17 mouse cellular contexts compared by ENCODE assay signal in the genomic region with DNA sequence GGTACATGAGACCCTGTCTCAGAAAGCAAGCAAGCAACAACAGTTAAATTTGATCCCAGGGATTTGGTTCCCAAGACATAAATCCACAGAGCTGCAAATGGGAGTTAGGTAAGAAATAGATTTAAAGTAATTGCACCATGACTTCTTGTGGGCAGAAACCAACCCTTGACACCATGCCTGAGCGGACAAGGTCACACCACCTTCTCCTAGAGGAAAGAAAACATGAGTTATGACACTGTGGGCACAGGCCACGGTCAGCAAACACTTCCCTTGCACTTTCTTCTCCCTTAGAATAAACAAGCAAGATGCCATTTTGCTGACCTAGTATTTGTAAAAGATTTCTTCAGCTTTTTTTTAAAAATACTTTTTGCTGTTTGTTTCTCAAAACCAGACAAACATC.
A peak's percentile ranks its signal among the peaks of the same experiment; 100 is the strongest.
DNase-seq lines count a peak whose midpoint lies in the region; ATAC-seq lines count a peak whose summit lies in the region.
"Had no signal": no experiment of that assay in that cellular context is flagged by ENCODE, and none has a peak within 500 bp of the region (broad histone marks: within the 10 kb centered on the region; RNA-seq: fewer than 3 reads in every experiment).

No protein-coding gene starts in this region.

- no peak for DNase-seq in heart, postnatal 25 days (ENCODE audit: low spot score)
- peak; percentile 35 to 46 for DNase-seq in adrenal gland, postnatal 36 days
- peak; percentile 60 for DNase-seq in lung, postnatal 36 days
- no peak for DNase-seq in urinary bladder, postnatal 36 days (ENCODE audit: low spot score in 2 of 2)
- no peak for DNase-seq in retina, postnatal 1 day
- DNase-seq: cerebellum, adult 11 months; thymus, postnatal 14 days had no signal

- WGBS in heart, embryonic 16.5 days = 56% methylated on average over 2 of the region's 2 CpGs
- 21% methylated on average over 2 of the region's 2 CpGs for WGBS in kidney, embryonic 16.5 days

- peak overlapping the region; percentile 37; the same call in 1 of the 2 replicates for H3K27ac ChIP-seq in heart, embryonic 16.5 days (ENCODE audit: low read length)
- peak overlapping the region; percentile 49; the same call in 1 of the 2 replicates for H3K27ac ChIP-seq in kidney, embryonic 16.5 days (ENCODE audit: low read length)
- H3K27ac ChIP-seq: forebrain, embryonic 13.5 days; heart, adult 2 months; hindbrain, embryonic 15.5 days; stomach, embryonic 15.5 days had no signal

- no peaks in the 10 kb centered on the region for H3K27me3 ChIP-seq in heart, embryonic 16.5 days (ENCODE audit: control insufficient read depth, insufficient read depth, low read length)
- H3K27me3 ChIP-seq in kidney, embryonic 16.5 days (ENCODE audit: insufficient read depth, low read length) = no peaks in the 10 kb centered on the region
- H3K27me3 ChIP-seq: forebrain, embryonic 13.5 days; hindbrain, embryonic 15.5 days; stomach, embryonic 15.5 days had no signal

- H3K36me3 ChIP-seq in heart, embryonic 16.5 days (ENCODE audit: control insufficient read depth, insufficient read depth) = no peaks in the 10 kb centered on the region
- no peaks in the 10 kb centered on the region for H3K36me3 ChIP-seq in kidney, embryonic 16.5 days (ENCODE audit: insufficient read depth, low read length)
- H3K36me3 ChIP-seq: G1E; hindbrain, embryonic 15.5 days; stomach, embryonic 15.5 days had no signal

- H3K4me1 ChIP-seq in heart, embryonic 16.5 days (ENCODE audit: control insufficient read depth, insufficient read depth, low read length) = peaks cover 12% of the 10 kb centered on the region
- 0 out of 2 replicates have a peak, but pooled peaks cover 5% of the 10 kb centered on the region for H3K4me1 ChIP-seq in kidney, embryonic 16.5 days (ENCODE audit: insufficient read depth, low read length)
- H3K4me1 ChIP-seq: hindbrain, embryonic 15.5 days; stomach, embryonic 15.5 days had no signal

- no peak overlapping the region for H3K9ac ChIP-seq in heart, embryonic 16.5 days (ENCODE audit: low read length)
- no peak overlapping the region for H3K9ac ChIP-seq in kidney, embryonic 16.5 days (replicated peaks; ENCODE audit: low read length)
- H3K9ac ChIP-seq: forebrain, embryonic 13.5 days; hindbrain, embryonic 15.5 days; stomach, embryonic 15.5 days had no signal

- intact Hi-C loops in heart, postnatal 25 days (cut with DNase I) = no loop called here

- no peak for ATAC-seq in heart, embryonic 16.5 days (replicated peaks; ENCODE audit: extremely low read depth, insufficient read depth, low FRiP score)
- peak; percentile 71 for ATAC-seq in kidney, embryonic 16.5 days (ENCODE audit: low FRiP score, low TSS enrichment)
- ATAC-seq: forebrain, embryonic 13.5 days; intestine, postnatal 0 days had no signal

- no peak overlapping the region for H3K4me2 ChIP-seq in heart, embryonic 16.5 days (ENCODE audit: low read depth, low read length)
- no peak overlapping the region for H3K4me2 ChIP-seq in kidney, embryonic 16.5 days (replicated peaks; ENCODE audit: low read depth, low read length)
- H3K4me2 ChIP-seq: forebrain, embryonic 13.5 days; hindbrain, embryonic 15.5 days; liver, embryonic 11.5 days; midbrain, embryonic 11.5 days; stomach, embryonic 15.5 days had no signal

- no peak overlapping the region for H3K4me3 ChIP-seq in heart, embryonic 16.5 days (ENCODE audit: low read length)
- H3K4me3 ChIP-seq in kidney, embryonic 16.5 days (ENCODE audit: low read length) = no peak overlapping the region
- H3K4me3 ChIP-seq: forebrain, embryonic 13.5 days; heart, adult 2 months; hindbrain, embryonic 15.5 days; stomach, embryonic 15.5 days had no signal

- no peaks in the 10 kb centered on the region for H3K9me3 ChIP-seq in heart, embryonic 16.5 days (replicated peaks; ENCODE audit: control insufficient read depth, low read length)
- no peaks in the 10 kb centered on the region for H3K9me3 ChIP-seq in kidney, embryonic 16.5 days (ENCODE audit: low read length)
- H3K9me3 ChIP-seq: forebrain, embryonic 13.5 days; G1E; hindbrain, embryonic 15.5 days; stomach, embryonic 15.5 days had no signal

Comparison
In these comparisons a context has a peak if more than half of its experiments do, and no peak if none do; other contexts are left out.
1. DNase-seq: peak in adrenal gland, postnatal 36 days (2 of 2) and lung, postnatal 36 days (single experiment); none in heart, postnatal 25 days (single experiment), urinary bladder, postnatal 36 days (0 of 2) and retina, postnatal 1 day (single experiment).